8 mouse cellular contexts compared by ENCODE assay signal in the genomic region with DNA sequence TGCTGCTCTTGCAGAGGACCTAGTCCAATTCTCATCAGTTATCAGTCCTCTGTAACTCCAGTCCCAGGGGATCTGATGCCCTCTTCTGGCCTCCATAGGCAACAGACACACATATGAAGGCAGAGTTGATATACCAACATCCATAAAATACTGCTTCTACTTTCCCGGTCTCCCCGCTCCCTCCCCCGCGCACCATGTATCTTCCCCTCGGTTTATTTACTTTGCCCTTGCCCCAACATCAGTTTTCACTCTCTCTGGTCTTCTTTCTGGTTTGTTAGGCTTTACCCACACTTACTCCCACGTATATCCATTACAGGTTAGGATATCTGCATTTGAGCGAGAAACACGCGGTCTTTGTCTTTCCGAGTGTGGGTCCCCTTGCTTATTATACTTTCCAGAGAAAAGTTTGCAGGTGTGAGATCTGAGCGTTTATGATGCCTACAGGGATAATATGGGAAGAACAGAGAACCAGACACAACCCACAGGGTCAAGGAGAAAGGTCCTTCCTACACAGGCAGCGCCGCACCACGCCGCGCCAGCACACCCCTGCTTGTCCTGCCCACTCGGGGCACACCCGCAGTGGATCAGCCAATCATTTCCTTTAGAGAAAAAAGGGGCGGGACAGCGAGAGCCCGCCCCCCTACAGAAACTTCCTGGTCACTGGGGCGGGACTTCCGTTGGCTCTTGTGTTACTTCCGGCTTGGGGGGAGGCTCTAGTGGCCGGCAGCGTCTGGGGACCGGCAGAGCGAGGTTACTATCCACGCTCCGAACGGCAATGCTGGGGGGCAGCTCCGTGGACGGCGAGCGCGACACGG. TPM values are rescaled to one million over a fixed set of nuclear protein-coding genes. Genes with fewer than 3 reads are reported as not detected.
DNase-seq lines count a peak whose midpoint lies in the region; ATAC-seq lines count a peak whose summit lies in the region.

A gene (plus strand): TSS at position 673 of the 815 bp plus-strand sequence.

- H3K36me3 ChIP-seq in hindbrain, embryonic 15.5 days = no peaks in the 10 kb centered on the region

- no peaks in the 10 kb centered on the region for H3K9me3 ChIP-seq in hindbrain, embryonic 15.5 days

- peak within 1 kb of the TSS; percentile 75 for H3K9ac ChIP-seq in hindbrain, embryonic 15.5 days

- no peaks in the 10 kb centered on the region for H3K27me3 ChIP-seq in hindbrain, embryonic 15.5 days

- peak within 1 kb of the TSS; percentile 63 for H3K4me2 ChIP-seq in hindbrain, embryonic 15.5 days

- WGBS in hindbrain, embryonic 15.5 days = under 1% methylated on average over 37 of the region's 37 CpGs

- H3K4me1 ChIP-seq in hindbrain, embryonic 15.5 days (replicated peaks) = peaks cover 16% of the 10 kb centered on the region

- peak within 1 kb of the TSS; percentile 69 for H3K4me3 ChIP-seq in hindbrain, embryonic 15.5 days

- DNase-seq in T-cell, adult 2 months (ENCODE audit: low spot score) = peak; percentile 89
- DNase-seq in cerebellum, postnatal 36 days = peak; percentile 90 to 91
- peak; percentile 87 to 92 for DNase-seq in frontal cortex, postnatal 36 days (ENCODE audit: low spot score in 2 of 2)
- peak; percentile 85 for DNase-seq in left cerebral cortex, adult 11 months (ENCODE audit: low spot score)
- DNase-seq in lung, postnatal 4 days = peak; percentile 94
- DNase-seq in retina, postnatal 7 days (ENCODE audit: low read depth, low spot score) = peak; percentile 92
- DNase-seq in urinary bladder, adult 2 months (ENCODE audit: low spot score) = peak; percentile 68

- peak within 1 kb of the TSS; percentile 77 for H3K27ac ChIP-seq in hindbrain, embryonic 15.5 days (replicated peaks)

- ATAC-seq in hindbrain, embryonic 15.5 days (ENCODE audit: low FRiP score, low read depth) = peak; percentile 99

RNA-seq across cellular contexts. Expression of the gene that starts here (rescaled TPM):
- 43.3 and 49.0 TPM in 2 replicates for polyA plus RNA-seq in hindbrain, embryonic 15.5 days (2015; fragmentation: Nextera tagmentation; extraction: Ambion mirVana)
- 15.2 and 18.9 TPM in 2 replicates for polyA plus RNA-seq in urinary bladder, adult 2 months (2012; rRNA removed)

Comparison
In these comparisons a context has a peak if more than half of its experiments do, and no peak if none do; other contexts are left out.
1. Peak in every context shown above with its lines: DNase-seq, ATAC-seq, H3K4me3 ChIP-seq and H3K27ac ChIP-seq.